Mouse (Mus musculus): ENCODE results near the gene 1700023F06Rik. TPM values are rescaled to one million over a fixed set of nuclear protein-coding genes. Genes with fewer than 3 reads are reported as not detected.

Gene 1700023F06Rik
- total RNA-seq (2023) = not detected in 2 replicates

GRCm38 (mm10) chr11:103208458-103208857, at the start of gene 1700023F06Rik:
Gene 1700023F06Rik (minus strand): TSS chr11:103208558.

GRCm38 (mm10) chr11:103217790-103218516, 9.6 kb upstream of the 1700023F06Rik start, which contains the start of gene Spata32:
Gene Spata32 (minus strand): TSS chr11:103218432.

GRCm38 (mm10) chr11:103170494-103171285, 37.7 kb downstream of the 1700023F06Rik start, which contains the start of gene Fmnl1:
Gene Fmnl1 (plus strand): TSS chr11:103171107.

Other genes with a start within 250 kb of the 1700023F06Rik start
- gene Nmt1, start 180.4 kb downstream of the 1700023F06Rik start, total RNA-seq (2023) = 55.1 and 65.6 TPM in 2 replicates
- 18.7 and 19.1 TPM in 2 replicates for gene Dcakd, start 180.2 kb downstream of the 1700023F06Rik start, total RNA-seq (2023)
- not detected in 2 replicates for gene Plcd3, start 106.9 kb downstream of the 1700023F06Rik start, total RNA-seq (2023)
- gene Acbd4, start 106.9 kb downstream of the 1700023F06Rik start, total RNA-seq (2023) = 16.4 and 20.0 TPM in 2 replicates
- gene Hexim1, start 92.3 kb downstream of the 1700023F06Rik start, total RNA-seq (2023) = 53.1 and 61.2 TPM in 2 replicates
- 1.5 and 1.7 TPM in 2 replicates for gene Hexim2, start 76.1 kb downstream of the 1700023F06Rik start, total RNA-seq (2023)
- gene Fmnl1, start 37.5 kb downstream of the 1700023F06Rik start, total RNA-seq (2023) = 708 and 878 TPM in 2 replicates
- gene Spata32, start 9.9 kb upstream of the 1700023F06Rik start, total RNA-seq (2023) = not detected in 2 replicates
- 19.8 and 21.3 TPM in 2 replicates for gene Map3k14, start 58.9 kb upstream of the 1700023F06Rik start, total RNA-seq (2023)
- 42.6 and 58.0 TPM in 2 replicates for gene Arhgap27, start 155.1 kb upstream of the 1700023F06Rik start, total RNA-seq (2023)
- gene Plekhm1, start 204.1 kb upstream of the 1700023F06Rik start, total RNA-seq (2023) = 52.4 and 67.9 TPM in 2 replicates

All from neutrophil, adult 65 days (primary cell).